Mouse (Mus musculus) embryo, embryonic 10.5 days (tissue): ENCODE measurements around the gene Rapgef3.
A peak's percentile ranks its signal among the peaks of the same experiment; 100 is the strongest.

ENCODE experiments used
- DNase-seq: peaks from one replicate; pipeline ENCODE4 v3.0.0-alpha.2; 2015; ENCODE audit warnings: low spot score

Rapgef3 gene

GRCm38 (mm10) chr15:97767280-97768186, at the start of gene Rapgef3:
Gene Rapgef3 (minus strand): TSS chr15:97767972.
- peak; percentile 81 for DNase-seq

GRCm38 (mm10) chr15:97816199-97816994, 48.6 kb upstream of the Rapgef3 start:
- DNase-seq, result no peak

GRCm38 (mm10) chr15:97815254-97815653, 47.5 kb upstream of the Rapgef3 start:
- DNase-seq, result no peak

- no peak for DNase-seq
Observed at GRCm38 (mm10) chr15:97814703-97815102, 46.9 kb upstream of the Rapgef3 start.

- no peak for DNase-seq
Observed at GRCm38 (mm10) chr15:97813452-97814204, 45.9 kb upstream of the Rapgef3 start.

- DNase-seq, result no peak
Observed at GRCm38 (mm10) chr15:97812875-97813274, 45.1 kb upstream of the Rapgef3 start.

GRCm38 (mm10) chr15:97812126-97812525, 44.4 kb upstream of the Rapgef3 start:
- DNase-seq, result no peak

- no peak for DNase-seq
Observed at GRCm38 (mm10) chr15:97811307-97811706, 43.5 kb upstream of the Rapgef3 start.

DNA sequence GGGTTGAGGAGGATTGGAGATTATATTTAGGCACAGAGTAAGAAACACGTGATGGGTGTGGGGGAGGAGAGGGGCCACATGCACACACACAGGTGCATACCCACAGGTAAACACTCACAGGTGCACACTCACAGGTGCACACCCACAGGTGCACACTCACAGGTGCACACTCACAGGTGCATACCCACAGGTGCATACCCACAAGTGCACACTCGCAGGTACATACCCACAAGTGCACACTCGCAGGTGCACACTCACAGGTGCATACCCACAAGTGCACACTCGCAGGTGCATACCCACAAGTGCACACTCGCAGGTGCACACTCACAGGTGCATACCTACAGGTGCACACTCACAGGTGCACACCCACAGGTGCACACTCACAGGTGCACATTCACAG, 42.6 kb upstream of the Rapgef3 start:
- no peak for DNase-seq

- DNase-seq, result no peak
Observed at GRCm38 (mm10) chr15:97809942-97810341, 42.2 kb upstream of the Rapgef3 start.

DNA sequence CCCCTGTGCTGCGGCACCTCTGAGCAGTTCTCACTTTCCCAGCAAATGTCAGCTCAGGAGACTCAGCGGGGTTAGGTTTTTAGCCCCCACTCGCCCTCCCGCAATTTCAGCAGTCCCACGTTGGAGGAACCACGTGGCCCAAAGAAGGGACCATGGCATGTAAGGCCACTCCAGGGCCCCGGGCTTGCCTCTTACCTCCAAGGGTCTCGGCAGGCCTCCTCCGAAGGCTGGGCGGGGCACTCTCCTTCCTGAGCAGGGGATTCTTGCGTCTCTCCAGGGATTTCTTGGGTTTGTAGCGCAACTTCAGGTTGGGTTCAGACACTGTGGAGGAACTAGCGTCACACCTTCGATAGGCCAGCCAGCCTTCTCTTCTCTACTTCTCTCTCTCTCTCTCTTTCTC, 41.4 kb upstream of the Rapgef3 start:
- DNase-seq, result no peak

DNA sequence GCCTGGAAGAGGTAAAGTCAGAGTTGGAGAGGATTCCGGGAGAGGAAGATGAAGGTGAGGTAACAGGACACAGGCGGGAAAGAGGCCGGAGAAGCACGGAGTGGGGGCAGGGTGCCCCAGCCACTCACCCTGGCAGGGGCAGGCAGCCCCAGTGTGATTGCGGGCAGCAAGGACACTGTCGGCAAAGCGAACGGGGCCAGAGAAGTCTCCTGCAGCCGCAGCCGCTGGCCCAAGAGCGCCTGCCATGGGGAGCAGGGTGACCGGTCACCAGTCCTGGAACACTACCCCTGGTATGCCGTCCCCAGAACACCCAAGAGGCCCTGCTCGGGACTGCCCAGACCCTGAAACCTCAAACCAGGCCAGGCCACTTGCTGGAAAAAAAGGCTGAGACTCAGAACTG, 40.8 kb upstream of the Rapgef3 start:
- DNase-seq, result no peak

GRCm38 (mm10) chr15:97807867-97808266, 40.1 kb upstream of the Rapgef3 start:
- no peak for DNase-seq

- DNase-seq, result peak; percentile 68
Observed at GRCm38 (mm10) chr15:97802575-97802974, 34.8 kb upstream of the Rapgef3 start.

DNA sequence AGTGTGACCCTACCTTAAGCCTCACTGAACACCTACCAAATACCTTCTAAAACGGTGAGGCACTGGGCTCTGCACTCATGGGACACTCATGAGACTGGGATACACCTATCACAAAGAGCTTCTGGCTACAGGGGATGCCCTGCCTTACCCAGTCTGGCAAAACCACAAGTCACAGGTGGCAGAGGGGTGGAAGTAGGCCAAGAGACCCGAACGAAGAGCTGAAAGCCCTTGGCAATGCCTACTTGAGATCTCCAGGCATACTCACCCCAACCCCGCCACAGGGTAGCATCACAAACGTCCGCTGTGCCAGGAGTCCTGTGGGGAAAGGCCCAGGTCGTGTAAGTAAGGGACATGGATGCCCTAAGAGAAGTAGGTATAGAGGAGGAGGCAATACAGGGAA, 34.0 kb upstream of the Rapgef3 start:
- no peak for DNase-seq

- DNase-seq, result no peak
Observed at GRCm38 (mm10) chr15:97800853-97801252, 33.1 kb upstream of the Rapgef3 start.

- no peak for DNase-seq
Observed at GRCm38 (mm10) chr15:97799446-97799845, 31.7 kb upstream of the Rapgef3 start.

- peak; percentile 75 for DNase-seq
Observed at GRCm38 (mm10) chr15:97798134-97798533, 30.4 kb upstream of the Rapgef3 start.

- DNase-seq, result no peak
Observed at GRCm38 (mm10) chr15:97796674-97797310, 29.0 kb upstream of the Rapgef3 start.

DNA sequence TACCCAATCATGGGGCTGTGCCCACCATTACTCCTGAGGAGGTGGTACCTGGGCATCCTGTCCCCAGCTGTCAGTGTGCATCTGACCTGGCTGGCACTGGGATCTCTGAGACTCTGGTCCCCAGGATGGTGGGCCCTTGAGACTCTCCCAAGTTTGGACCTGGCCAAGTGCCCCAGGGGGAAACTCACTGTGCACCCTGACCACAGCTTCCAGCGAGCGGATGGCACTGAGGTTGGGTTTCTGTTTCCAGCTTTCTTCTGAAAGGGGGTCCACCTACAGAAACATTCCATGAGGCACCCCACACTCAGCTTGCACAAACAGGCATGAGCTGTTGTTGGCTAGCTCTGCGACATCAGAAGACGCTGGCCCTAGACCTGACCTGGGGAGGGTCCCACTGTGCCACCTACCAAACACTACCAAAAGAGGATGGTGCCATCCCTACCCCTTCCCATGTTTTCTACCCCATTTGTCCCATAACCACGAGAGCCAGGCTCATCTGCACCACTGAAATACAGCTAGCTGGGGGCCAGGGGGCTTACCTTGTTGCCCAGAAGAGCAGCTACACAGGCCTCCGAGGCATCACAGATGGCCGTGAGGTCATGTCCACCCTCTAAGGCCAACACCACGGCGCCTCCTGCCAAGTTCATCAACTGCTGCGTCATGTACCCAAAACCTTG, 27.9 kb upstream of the Rapgef3 start:
- no peak for DNase-seq

DNA sequence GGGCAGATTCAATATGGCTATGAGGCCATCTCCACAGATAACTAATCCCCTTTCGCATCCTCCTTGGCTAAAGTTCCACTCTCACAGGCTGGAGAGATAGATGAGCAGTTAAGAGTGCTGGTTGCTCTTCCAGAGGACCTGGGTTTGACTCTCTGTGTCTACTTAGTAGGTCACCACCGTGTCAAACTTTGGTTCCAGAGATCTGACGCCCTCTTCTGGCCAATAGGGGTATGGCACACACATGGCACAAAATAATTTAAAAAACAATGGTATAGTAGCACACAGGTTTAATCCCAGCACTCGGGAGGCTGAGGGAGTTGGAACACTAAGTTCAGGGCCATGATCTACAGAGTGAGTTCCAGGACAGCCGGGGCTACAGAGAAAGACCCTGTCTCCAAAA, 26.5 kb upstream of the Rapgef3 start:
- DNase-seq, result no peak
